Mouse (Mus musculus) lung, embryonic 14.5 days (tissue): ENCODE measurements around the gene Unc93a. TPM values are rescaled to one million over a fixed set of nuclear protein-coding genes. Genes with fewer than 3 reads are reported as not detected.
A peak's percentile ranks its signal among the peaks of the same experiment; 100 is the strongest.
"Not testable (repeated sequence)": the region's sequence is repeated elsewhere in the genome, so short reads cannot be mapped to it uniquely, and the experiment has no call there.

Experiments used
- ATAC-seq: fragments of 200-750 bp; cut with Nextera tagmentation; 2 replicates; pipeline ENCODE4 v1.8.0; 2017; ENCODE audit warnings: mild to moderate bottlenecking, moderate TSS enrichment, moderate library complexity; ENCODE audit not compliant: insufficient read depth
- DNase-seq: peaks from one replicate; pipeline ENCODE4 v3.0.0-alpha.2; 2015
- H3K27ac ChIP-seq: fragments of 300-500 bp; sonication (generic); 2 replicates; pipeline ENCODE4 v1.5.1; 2014; ENCODE audit warnings: low read depth, mild to moderate bottlenecking, moderate library complexity
- H3K27me3 ChIP-seq: fragments of 300-500 bp; sonication (generic); 2 replicates; pipeline ENCODE4 v1.6.1; 2014; ENCODE audit warnings: low read length, control low read depth; ENCODE audit not compliant: insufficient read depth
- H3K36me3 ChIP-seq: fragments of 300-500 bp; sonication (generic); 2 replicates; pipeline ENCODE4 v1.6.1; 2014; ENCODE audit warnings: control low read depth; ENCODE audit not compliant: insufficient read depth
- H3K4me1 ChIP-seq: fragments of 300-500 bp; sonication (generic); 2 replicates; pipeline ENCODE4 v1.6.1; 2014; ENCODE audit warnings: antibody characterized with exemption, control low read depth; ENCODE audit not compliant: insufficient read depth
- H3K4me2 ChIP-seq: fragments of 300-500 bp; sonication (generic); 2 replicates; pipeline ENCODE4 v1.6.1; 2014; ENCODE audit warnings: mild to moderate bottlenecking
- H3K4me3 ChIP-seq: fragments of 300-500 bp; sonication (generic); 2 replicates; pipeline ENCODE4 v1.5.1; 2014; ENCODE audit warnings: low read depth, low read length
- H3K9ac ChIP-seq: fragments of 300-500 bp; sonication (generic); 2 replicates; pipeline ENCODE4 v1.6.1; 2014
- H3K9me3 ChIP-seq: fragments of 300-500 bp; sonication (generic); 2 replicates; pipeline ENCODE4 v1.6.1; 2016; ENCODE audit warnings: low read depth, low read length, control low read depth
- WGBS: fragments of 180-500 bp; shearing (Covaris S2); extraction: QIAGEN DNeasy Blood & Tissue Kit; methylation state at CpG from one replicate; pipeline ENCODE4 v1.1.7; 2014; 5-methylcytosine and 5-hydroxymethylcytosine counted together
- polyA plus RNA-seq: library from polyadenylated mRNA; unstranded; fragments of >200 nt; fragmentation: Nextera tagmentation; extraction: Ambion mirVana; gene quantifications from 2 replicates; pipeline ENCODE4 v1.2.1, GENCODE M21; 2014

The Unc93a gene
- polyA plus RNA-seq = not detected in 2 replicates

GRCm38 (mm10) chr17:13131710-13132109, at the start of gene Unc93a:
Unc93a (minus strand) TSS chr17:13131810.
- ATAC-seq, DNase-seq, H3K27me3 ChIP-seq, H3K9me3 ChIP-seq, H3K27ac ChIP-seq, H3K4me3 ChIP-seq, H3K4me2 ChIP-seq, H3K9ac ChIP-seq, H3K36me3 ChIP-seq, H3K4me1 ChIP-seq: not testable (repeated sequence)
- 69% methylated on average over 3 of the region's 4 CpGs for WGBS

- H3K9ac ChIP-seq, H3K27ac ChIP-seq, H3K27me3 ChIP-seq, H3K36me3 ChIP-seq, H3K4me2 ChIP-seq, ATAC-seq, DNase-seq, H3K9me3 ChIP-seq, H3K4me3 ChIP-seq, H3K4me1 ChIP-seq: not testable (repeated sequence)
- 86% methylated on average over 5 of the region's 5 CpGs for WGBS
Measured at GRCm38 (mm10) chr17:13180491-13180890, 48.9 kb upstream of the Unc93a start.

GRCm38 (mm10) chr17:13179021-13179420, 47.4 kb upstream of the Unc93a start:
- H3K4me1 ChIP-seq, ATAC-seq, H3K27ac ChIP-seq, DNase-seq, H3K4me2 ChIP-seq, H3K9ac ChIP-seq, H3K4me3 ChIP-seq, H3K36me3 ChIP-seq, H3K9me3 ChIP-seq, H3K27me3 ChIP-seq: not testable (repeated sequence)
- 75% methylated on average over 4 of the region's 4 CpGs for WGBS

DNA sequence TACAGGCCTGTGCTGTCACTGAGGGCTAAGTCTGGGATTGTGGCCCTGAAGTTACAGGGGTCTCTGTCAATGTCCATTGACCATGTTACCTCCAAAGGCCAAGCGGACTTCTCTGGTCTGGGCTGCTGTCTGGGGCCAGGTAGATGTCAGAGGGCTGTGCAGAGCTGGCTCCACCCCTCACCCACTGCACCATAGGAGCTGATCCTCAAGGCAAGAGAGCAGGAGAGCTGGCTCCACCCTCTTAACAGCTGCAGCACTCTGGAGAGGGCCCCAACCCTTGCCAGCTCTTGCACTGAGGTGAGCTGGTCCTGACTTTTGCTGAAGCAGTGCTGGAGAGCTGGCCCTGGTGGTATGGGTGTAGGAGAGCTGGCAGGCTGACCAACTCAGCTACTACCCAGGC, 46.2 kb upstream of the Unc93a start:
- H3K9ac ChIP-seq, H3K36me3 ChIP-seq, H3K4me3 ChIP-seq, DNase-seq, H3K9me3 ChIP-seq, H3K4me2 ChIP-seq, H3K27me3 ChIP-seq, H3K27ac ChIP-seq, H3K4me1 ChIP-seq: not testable (repeated sequence)
- WGBS = 34% methylated on average over 1 of the region's 1 CpGs
- peak; percentile 53; the same call in 1 of the 2 replicates for ATAC-seq

- H3K4me2 ChIP-seq, ATAC-seq, H3K4me3 ChIP-seq, H3K4me1 ChIP-seq, H3K9me3 ChIP-seq, H3K9ac ChIP-seq, H3K27ac ChIP-seq, DNase-seq, H3K27me3 ChIP-seq, H3K36me3 ChIP-seq: not testable (repeated sequence)
- no CpG with 5 or more reads among the region's 1 CpGs for WGBS
Measured at GRCm38 (mm10) chr17:13175609-13176008, 44.0 kb upstream of the Unc93a start.

- not testable (repeated sequence) for ATAC-seq, H3K4me1 ChIP-seq, H3K9me3 ChIP-seq, H3K27ac ChIP-seq, H3K27me3 ChIP-seq, H3K9ac ChIP-seq, H3K4me3 ChIP-seq, DNase-seq, H3K36me3 ChIP-seq, H3K4me2 ChIP-seq
- 39% methylated on average over 1 of the region's 3 CpGs for WGBS
Measured at GRCm38 (mm10) chr17:13174029-13174428, 42.4 kb upstream of the Unc93a start.

DNA sequence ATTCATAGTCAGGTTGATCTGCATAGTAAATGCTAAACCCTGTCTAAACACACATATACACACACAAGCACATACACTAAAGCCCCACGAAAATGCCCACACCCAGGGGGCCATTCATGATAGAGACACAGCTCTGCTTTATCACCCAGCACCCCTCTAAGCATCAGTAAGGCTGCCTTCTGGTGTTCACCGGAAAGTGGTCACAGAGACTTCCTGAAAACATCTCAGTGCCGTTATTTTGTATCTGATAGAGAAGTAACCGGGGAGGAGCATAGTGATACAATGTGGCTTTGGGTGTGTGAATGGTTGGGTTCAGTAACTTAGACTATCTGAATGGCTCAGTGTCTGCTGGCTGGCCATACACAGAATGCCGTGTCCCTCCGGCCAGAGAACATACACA, 42.0 kb upstream of the Unc93a start:
- H3K9ac ChIP-seq, H3K4me1 ChIP-seq, H3K27ac ChIP-seq, H3K36me3 ChIP-seq, ATAC-seq, DNase-seq, H3K9me3 ChIP-seq, H3K27me3 ChIP-seq, H3K4me3 ChIP-seq, H3K4me2 ChIP-seq: not testable (repeated sequence)
- WGBS = 82% methylated on average over 6 of the region's 6 CpGs

- not testable (repeated sequence) for H3K4me3 ChIP-seq, DNase-seq, ATAC-seq, H3K36me3 ChIP-seq, H3K27ac ChIP-seq, H3K9me3 ChIP-seq, H3K27me3 ChIP-seq, H3K4me1 ChIP-seq, H3K9ac ChIP-seq, H3K4me2 ChIP-seq
- WGBS = 86% methylated on average over 6 of the region's 7 CpGs
Measured at GRCm38 (mm10) chr17:13146128-13146527, 14.5 kb upstream of the Unc93a start.

GRCm38 (mm10) chr17:13144580-13145215, 13.1 kb upstream of the Unc93a start:
- not testable (repeated sequence) for H3K4me1 ChIP-seq, H3K4me2 ChIP-seq, H3K4me3 ChIP-seq, H3K27ac ChIP-seq, H3K27me3 ChIP-seq, H3K9me3 ChIP-seq, DNase-seq, H3K36me3 ChIP-seq, H3K9ac ChIP-seq, ATAC-seq
- WGBS = 77% methylated on average over 4 of the region's 4 CpGs

- not testable (repeated sequence) for DNase-seq, ATAC-seq, H3K4me2 ChIP-seq, H3K27ac ChIP-seq, H3K4me1 ChIP-seq, H3K27me3 ChIP-seq, H3K9me3 ChIP-seq, H3K36me3 ChIP-seq, H3K4me3 ChIP-seq, H3K9ac ChIP-seq
- no CpG with 5 or more reads among the region's 2 CpGs for WGBS
Measured at GRCm38 (mm10) chr17:13142665-13143064, 11.1 kb upstream of the Unc93a start.

DNA sequence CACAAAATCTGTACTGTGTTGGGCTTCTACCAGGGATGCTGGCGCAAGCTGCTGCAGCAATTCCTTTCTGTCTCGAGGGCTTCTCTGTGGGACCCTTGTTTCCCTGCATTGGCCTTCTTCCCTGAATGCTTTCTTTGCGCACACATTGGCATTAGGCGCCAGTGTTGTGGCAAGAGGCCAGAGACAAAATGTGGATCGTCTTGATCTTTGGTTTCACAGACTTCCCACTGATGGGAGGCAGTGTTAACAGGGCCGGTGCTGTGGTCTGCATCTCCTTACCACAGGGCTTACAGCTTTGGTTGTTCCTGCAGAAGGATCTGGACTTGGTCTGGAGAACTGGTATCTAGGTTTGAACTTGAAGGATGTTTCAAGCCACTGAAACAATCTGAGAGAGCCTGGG, 3.7 kb upstream of the Unc93a start:
- not testable (repeated sequence) for H3K36me3 ChIP-seq, H3K9ac ChIP-seq, H3K27me3 ChIP-seq, ATAC-seq, H3K4me3 ChIP-seq, DNase-seq, H3K9me3 ChIP-seq, H3K27ac ChIP-seq, H3K4me1 ChIP-seq, H3K4me2 ChIP-seq
- 71% methylated on average over 1 of the region's 6 CpGs for WGBS
